Mouse (Mus musculus) forebrain, embryonic 14.5 days (tissue): ENCODE measurements around the gene Hal. TPM values are rescaled to one million over a fixed set of nuclear protein-coding genes. Genes with fewer than 3 reads are reported as not detected.
A peak's percentile ranks its signal among the peaks of the same experiment; 100 is the strongest.
"Not testable (repeated sequence)": the region's sequence is repeated elsewhere in the genome, so short reads cannot be mapped to it uniquely, and the experiment has no call there.

Experiments
- ATAC-seq: fragments of 200-750 bp; cut with Nextera tagmentation; 2 replicates; pipeline ENCODE4 v1.8.0; 2017; ENCODE audit warnings: mild to moderate bottlenecking, moderate library complexity
- DNase-seq: peaks from one replicate; pipeline ENCODE4 v3.0.0-alpha.2; 2015; ENCODE audit warnings: low spot score
- H3K27ac ChIP-seq: fragments of 300-500 bp; sonication (generic); 2 replicates; pipeline ENCODE4 v1.5.1; 2014; ENCODE audit warnings: low read depth, mild to moderate bottlenecking, control low read depth, low read length, moderate library complexity
- H3K27me3 ChIP-seq: fragments of 300-500 bp; sonication (generic); replicated peaks from 2 replicates; pipeline ENCODE4 v1.6.1; 2014; ENCODE audit warnings: low read length, control low read depth, mixed read lengths; ENCODE audit not compliant: control insufficient read depth, insufficient read depth
- H3K36me3 ChIP-seq: fragments of 300-500 bp; sonication (generic); 2 replicates; pipeline ENCODE4 v1.6.1; 2014; ENCODE audit warnings: low read length, control low read depth; ENCODE audit not compliant: control insufficient read depth, insufficient read depth
- H3K4me1 ChIP-seq: fragments of 300-500 bp; sonication (generic); 2 replicates; pipeline ENCODE4 v1.6.1; 2014; ENCODE audit warnings: antibody characterized with exemption, low read length, control low read depth; ENCODE audit not compliant: control insufficient read depth, insufficient read depth
- H3K4me2 ChIP-seq: fragments of 300-500 bp; sonication (generic); 2 replicates; pipeline ENCODE4 v1.6.1; 2014; ENCODE audit warnings: mild to moderate bottlenecking, control low read depth, low read length
- H3K4me3 ChIP-seq: fragments of 300-500 bp; sonication (generic); 2 replicates; pipeline ENCODE4 v1.5.1; 2014; ENCODE audit warnings: low read depth, low read length, control low read depth
- H3K9ac ChIP-seq: fragments of 300-500 bp; sonication (generic); 2 replicates; pipeline ENCODE4 v1.6.1; 2014; ENCODE audit warnings: mild to moderate bottlenecking, low read length, control low read depth, moderate library complexity
- H3K9me3 ChIP-seq: fragments of 300-500 bp; sonication (generic); replicated peaks from 2 replicates; pipeline ENCODE4 v1.6.1; 2016; ENCODE audit warnings: low read length, control low read depth, mixed read lengths; ENCODE audit not compliant: control insufficient read depth
- WGBS: fragments of 180-500 bp; shearing (Covaris S2); extraction: QIAGEN DNeasy Blood & Tissue Kit; methylation state at CpG from one replicate; pipeline ENCODE4 v1.1.7; 2014; 5-methylcytosine and 5-hydroxymethylcytosine counted together
- polyA plus RNA-seq: library from polyadenylated mRNA; unstranded; fragments of >200 nt; fragmentation: Nextera tagmentation; extraction: Ambion mirVana; gene quantifications from 2 replicates; pipeline ENCODE4 v1.2.1, GENCODE M21; 2014

Gene Hal
- polyA plus RNA-seq, 1 experiment from 2014 or later, result not detected

DNA sequence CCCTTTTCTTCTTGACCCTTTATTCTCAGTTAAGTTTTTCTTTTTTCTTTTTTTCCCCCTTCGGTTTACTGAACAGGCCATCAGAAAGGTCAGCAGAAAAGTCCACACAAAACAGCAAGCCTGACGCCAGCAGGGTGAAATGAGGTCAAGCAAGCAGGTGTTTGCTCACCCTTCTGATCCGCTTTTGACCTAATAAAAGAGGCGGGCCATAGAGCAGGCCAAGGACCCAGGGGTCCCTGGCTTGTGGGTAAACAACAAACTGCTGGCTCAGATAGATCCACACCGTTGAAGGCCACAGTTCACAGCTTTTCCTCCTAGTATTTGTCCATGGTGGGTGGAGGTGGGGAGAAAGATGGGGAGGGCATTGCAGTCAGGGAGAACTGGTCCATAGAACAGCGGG is 54.6 kb downstream of the Hal start:
- Histone ChIP-seq H3K9ac (no peak overlapping the region), H3K4me1 (no peaks in the 10 kb centered on the region), H3K9me3 (no peaks in the 10 kb centered on the region), H3K4me2 (no peak overlapping the region), H3K27ac (no peak overlapping the region), H3K27me3 (no peaks in the 10 kb centered on the region), H3K4me3 (no peak overlapping the region), H3K36me3 (no peaks in the 10 kb centered on the region)
- DNase-seq (no peak), ATAC-seq (no peak)
- 56% methylated on average over 6 of the region's 6 CpGs for WGBS

DNA sequence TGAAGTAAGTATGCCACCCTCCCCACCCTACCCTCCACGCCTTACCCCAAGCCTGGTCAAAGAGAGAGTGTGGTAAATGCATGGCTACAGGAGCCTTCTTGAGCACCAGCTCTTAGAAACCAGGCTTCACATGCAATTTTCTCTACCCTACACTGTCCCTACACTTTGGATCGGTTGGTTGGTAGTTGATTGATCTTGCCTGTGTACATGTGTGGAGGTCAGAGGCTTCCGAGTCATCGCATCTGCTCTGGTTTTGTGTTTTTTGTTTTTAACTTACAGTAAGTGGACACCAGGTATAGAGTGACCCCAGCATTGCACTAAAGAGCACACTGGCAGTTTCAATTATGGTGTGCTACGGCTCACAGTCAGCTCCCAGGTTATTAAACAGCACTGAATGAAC is 55.6 kb downstream of the Hal start:
- Histone ChIP-seq H3K9me3 (no peaks in the 10 kb centered on the region), H3K4me2 (no peak overlapping the region), H3K4me1 (no peaks in the 10 kb centered on the region), H3K4me3 (no peak overlapping the region), H3K36me3 (no peaks in the 10 kb centered on the region), H3K27me3 (no peaks in the 10 kb centered on the region), H3K27ac (no peak overlapping the region), H3K9ac (no peak overlapping the region)
- DNase-seq, result no peak
- WGBS, result 75% methylated on average over 5 of the region's 5 CpGs
- ATAC-seq, result no peak

DNA sequence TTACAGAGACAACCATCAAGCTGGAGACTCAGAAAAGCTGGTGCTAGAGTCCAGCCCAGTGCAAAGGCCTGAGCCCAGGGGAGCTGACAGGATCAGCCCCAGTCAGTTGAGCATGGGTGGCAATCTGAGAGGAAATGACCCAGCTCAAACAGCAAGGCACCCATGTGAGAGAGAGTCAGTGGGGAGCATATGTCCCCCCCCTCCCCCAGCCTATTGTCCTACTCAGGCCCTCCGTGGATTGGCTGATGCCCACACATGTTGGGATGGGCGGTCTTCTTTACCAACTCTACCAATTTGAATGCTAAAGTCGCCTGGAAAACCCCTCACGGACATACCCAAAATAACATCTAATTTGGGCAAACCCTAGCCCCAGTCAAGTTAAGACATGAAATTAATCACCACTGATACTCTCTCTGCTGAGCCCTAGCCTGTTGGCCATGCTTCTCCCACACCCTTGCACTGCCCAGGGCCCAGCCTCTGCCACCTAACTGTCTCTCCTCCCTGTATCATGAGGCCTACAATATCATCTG is 59.2 kb downstream of the Hal start:
- Histone ChIP-seq H3K4me3 (no peak overlapping the region), H3K4me2 (no peak overlapping the region), H3K27me3 (no peaks in the 10 kb centered on the region), H3K9ac (no peak overlapping the region), H3K4me1 (no peaks in the 10 kb centered on the region), H3K36me3 (no peaks in the 10 kb centered on the region), H3K27ac (no peak overlapping the region), H3K9me3 (no peaks in the 10 kb centered on the region)
- DNase-seq, result no peak
- ATAC-seq, result no peak
- 94% methylated on average over 4 of the region's 4 CpGs for WGBS

DNA sequence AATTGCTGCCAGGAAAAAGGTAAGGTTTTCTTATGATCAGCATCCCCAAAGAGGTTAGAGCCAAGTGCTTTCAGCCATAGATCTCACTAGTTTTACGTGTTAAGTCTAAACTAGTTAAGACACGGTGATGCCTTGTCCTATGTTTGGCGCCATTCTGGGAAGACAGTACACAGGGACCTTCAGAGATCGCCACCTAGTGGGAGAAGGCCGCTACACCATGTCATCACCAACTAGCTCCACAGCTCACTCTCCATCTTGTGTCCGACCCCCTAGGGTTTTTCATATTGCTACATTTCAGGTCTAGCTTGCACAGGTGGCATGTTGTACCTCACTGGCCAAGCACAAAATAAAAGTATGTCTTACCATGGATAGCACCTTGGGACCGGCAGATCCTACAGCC is 60.4 kb downstream of the Hal start:
- WGBS, result 13% methylated on average over 7 of the region's 7 CpGs
- Histone ChIP-seq H3K4me2 (no peak overlapping the region), H3K27ac (no peak overlapping the region), H3K4me3 (no peak overlapping the region), H3K36me3 (no peaks in the 10 kb centered on the region), H3K9ac (no peak overlapping the region), H3K4me1 (no peaks in the 10 kb centered on the region), H3K9me3 (no peaks in the 10 kb centered on the region), H3K27me3 (no peaks in the 10 kb centered on the region)
- peak; percentile 70 for ATAC-seq
- peak; percentile 88 for DNase-seq

DNA sequence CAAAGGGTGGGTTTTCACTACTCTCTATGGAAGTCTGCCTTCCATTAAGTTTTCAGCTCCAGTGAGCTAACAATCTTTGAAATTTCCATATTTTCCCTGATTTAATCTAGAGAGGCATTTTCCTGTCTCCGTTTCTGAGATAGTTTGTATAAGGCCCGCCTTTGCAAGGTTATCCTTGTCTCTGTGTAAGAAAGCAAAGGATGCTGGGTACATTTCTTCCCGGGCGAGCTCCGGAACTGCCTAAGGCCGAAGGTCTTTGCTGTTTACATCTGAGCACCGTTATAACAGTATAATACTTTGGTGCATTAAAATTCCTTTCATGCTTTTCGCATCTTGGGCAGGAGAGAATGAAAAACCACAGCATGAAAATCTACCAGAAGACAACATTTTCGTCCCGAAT is 61.3 kb downstream of the Hal start:
- no peak for ATAC-seq
- Histone ChIP-seq H3K4me2 (no peak overlapping the region), H3K4me3 (no peak overlapping the region), H3K27ac (no peak overlapping the region), H3K27me3 (no peaks in the 10 kb centered on the region), H3K4me1 (no peaks in the 10 kb centered on the region), H3K36me3 (no peaks in the 10 kb centered on the region), H3K9ac (no peak overlapping the region), H3K9me3 (no peaks in the 10 kb centered on the region)
- no peak for DNase-seq
- 87% methylated on average over 10 of the region's 10 CpGs for WGBS

DNA sequence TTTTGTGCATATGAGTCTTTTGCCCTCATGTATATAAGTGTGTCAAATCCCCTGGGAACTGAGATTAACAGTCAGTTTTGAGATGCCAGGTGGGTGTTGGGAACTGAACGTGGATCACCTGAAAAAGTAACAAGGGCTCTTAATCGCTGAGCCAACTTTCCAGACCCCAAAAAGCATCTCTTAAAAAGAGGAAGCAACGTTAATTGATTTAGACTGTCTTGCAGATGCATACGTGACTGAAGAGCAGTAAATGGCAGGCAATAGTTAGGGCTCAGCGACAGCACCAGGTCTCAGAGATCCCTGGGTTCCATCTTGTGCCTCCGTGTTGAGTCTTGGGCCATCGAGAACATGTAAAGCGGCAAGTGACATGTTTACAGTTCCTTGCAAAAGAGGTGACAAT is 64.0 kb downstream of the Hal start:
- no peaks in the 10 kb centered on the region for H3K27me3 ChIP-seq
- H3K4me1 ChIP-seq, result no peaks in the 10 kb centered on the region
- no peak overlapping the region for H3K4me2 ChIP-seq
- DNase-seq (no peak), ATAC-seq (no peak)
- H3K27ac ChIP-seq, result no peak overlapping the region
- no peak overlapping the region for H3K9ac ChIP-seq
- H3K4me3 ChIP-seq, result no peak overlapping the region
- 87% methylated on average over 8 of the region's 8 CpGs for WGBS
- no peaks in the 10 kb centered on the region for H3K36me3 ChIP-seq
- no peaks in the 10 kb centered on the region for H3K9me3 ChIP-seq

DNA sequence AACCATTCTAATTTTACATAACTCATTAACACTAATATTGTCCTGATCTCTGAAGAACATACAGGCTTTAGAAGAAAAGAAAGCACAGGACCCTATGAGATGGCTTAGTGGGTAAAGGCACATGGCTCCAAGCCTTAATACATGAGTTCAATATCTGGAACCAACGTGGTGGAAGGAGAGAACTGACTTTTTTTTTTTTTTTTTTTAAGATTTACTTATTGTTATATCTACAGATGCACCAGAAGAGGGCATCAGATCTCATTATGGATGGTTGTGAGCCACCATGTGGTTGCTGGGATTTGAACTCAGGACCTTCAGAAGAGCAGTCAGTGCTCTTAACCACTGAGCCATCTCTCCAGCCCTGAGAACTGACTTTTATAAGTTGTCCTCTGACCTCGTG is 69.4 kb downstream of the Hal start:
- ATAC-seq, H3K4me2 ChIP-seq, H3K27me3 ChIP-seq, H3K4me3 ChIP-seq, H3K36me3 ChIP-seq, H3K27ac ChIP-seq, DNase-seq, H3K9me3 ChIP-seq, H3K4me1 ChIP-seq, H3K9ac ChIP-seq: not testable (repeated sequence)
- 79% methylated on average over 2 of the region's 2 CpGs for WGBS

DNA sequence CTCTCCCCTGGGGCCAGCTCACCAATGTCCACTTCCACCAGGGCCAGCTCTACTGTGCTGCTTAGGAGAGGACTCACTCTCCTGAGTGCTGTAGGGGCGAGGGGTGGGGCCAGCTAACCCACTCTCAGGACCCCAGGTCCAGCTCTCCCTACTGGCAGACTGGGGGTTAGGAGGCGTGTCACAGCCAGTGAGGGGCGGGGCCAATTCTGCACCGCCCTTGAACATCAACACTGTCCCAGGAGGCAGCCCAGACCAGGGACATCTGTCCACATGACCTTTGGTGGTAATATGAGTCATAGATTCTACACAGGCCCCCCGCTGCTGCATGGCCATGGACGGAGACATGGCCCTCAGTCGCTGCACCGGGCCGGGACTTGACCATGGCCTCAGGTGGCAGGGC is 71.2 kb downstream of the Hal start:
- DNase-seq, result no peak
- ATAC-seq, result no peak
- Histone ChIP-seq H3K4me1 (no peaks in the 10 kb centered on the region), H3K4me3 (no peak overlapping the region), H3K4me2 (no peak overlapping the region), H3K27me3 (no peaks in the 10 kb centered on the region), H3K27ac (no peak overlapping the region), H3K9ac (no peak overlapping the region), H3K9me3 (no peaks in the 10 kb centered on the region), H3K36me3 (no peaks in the 10 kb centered on the region)
- WGBS, result 59% methylated on average over 9 of the region's 9 CpGs

DNA sequence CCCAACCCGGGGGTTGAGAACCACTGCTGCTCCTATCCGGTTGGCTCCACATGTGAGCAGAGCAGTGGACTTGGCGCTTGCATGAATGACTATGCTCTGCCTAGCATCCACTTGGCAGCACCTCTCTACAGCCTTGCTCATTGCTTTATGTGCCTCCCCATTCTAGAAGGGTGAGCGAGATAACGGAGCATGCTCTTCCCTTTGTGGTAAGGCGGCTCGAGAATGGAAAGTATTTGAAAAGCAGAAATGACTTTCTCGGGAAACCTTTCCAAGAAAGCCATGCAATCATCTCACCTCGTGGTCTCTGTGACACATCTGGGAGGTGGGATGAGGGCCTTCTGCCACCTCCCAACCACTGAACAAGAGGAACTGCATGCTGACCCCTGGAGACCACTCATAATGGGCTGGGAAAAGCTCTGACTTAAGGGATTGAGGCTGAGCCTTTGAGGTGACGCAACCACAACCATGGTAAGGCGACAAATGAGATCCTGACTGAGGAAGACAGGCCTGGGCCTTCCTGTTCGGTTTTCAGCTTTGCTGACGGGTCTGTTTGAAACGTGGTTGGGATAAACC is 76.0 kb downstream of the Hal start:
- H3K27ac ChIP-seq, result no peak overlapping the region
- H3K4me1 ChIP-seq, result no peaks in the 10 kb centered on the region
- no peaks in the 10 kb centered on the region for H3K27me3 ChIP-seq
- DNase-seq, result no peak
- no peak overlapping the region for H3K9ac ChIP-seq
- 92% methylated on average over 14 of the region's 14 CpGs for WGBS
- H3K36me3 ChIP-seq, result no peaks in the 10 kb centered on the region
- H3K9me3 ChIP-seq, result no peaks in the 10 kb centered on the region
- ATAC-seq, result no peak
- H3K4me3 ChIP-seq, result no peak overlapping the region
- H3K4me2 ChIP-seq, result no peak overlapping the region
